Mouse (Mus musculus): ENCODE results near the gene Dazap1. TPM values are rescaled to one million over a fixed set of nuclear protein-coding genes. Genes with fewer than 3 reads are reported as not detected.
A peak's percentile ranks its signal among the peaks of the same experiment; 100 is the strongest.
"Not testable (repeated sequence)": the region's sequence is repeated elsewhere in the genome, so short reads cannot be mapped to it uniquely, and the experiment has no call there.

Gene Dazap1
- polyA plus RNA-seq (2014; fragmentation: Nextera tagmentation; extraction: Ambion mirVana) = 42.5 and 49.3 TPM in 2 replicates

- ATAC-seq (ENCODE audit: low FRiP score, low TSS enrichment) (peak; percentile 77), DNase-seq (peak; percentile 93)
- 1% methylated on average over 49 of the region's 49 CpGs for WGBS
- no peaks in the 10 kb centered on the region for H3K9me3 ChIP-seq (ENCODE audit: control insufficient read depth, low read length)
- H3K4me3 ChIP-seq (replicated peaks; ENCODE audit: low read depth, low read length) = peak within 1 kb of the TSS; percentile 37
- peak within 1 kb of the TSS; percentile 78 for H3K27ac ChIP-seq (replicated peaks; ENCODE audit: low read depth, low read length)
- no peaks in the 10 kb centered on the region for H3K27me3 ChIP-seq (ENCODE audit: control insufficient read depth, insufficient read depth, low read length)
- peaks cover 27% of the 10 kb centered on the region for H3K4me1 ChIP-seq (ENCODE audit: control insufficient read depth, insufficient read depth, low read length)
- H3K9ac ChIP-seq (replicated peaks; ENCODE audit: low read length) = peak within 1 kb of the TSS; percentile 60
- peak within 1 kb of the TSS; percentile 75 for H3K4me2 ChIP-seq (ENCODE audit: low read length)
- H3K36me3 ChIP-seq (ENCODE audit: control insufficient read depth, insufficient read depth, low read length) = peaks cover 29% of the 10 kb centered on the region
These were observed at the start of gene Dazap1, which contains the start of gene Gamt for GRCm38 (mm10) chr10:80260642-80261584. Dazap1 (plus strand) TSS chr10:80261486. Gamt (minus strand) TSS chr10:80261012.

DNA sequence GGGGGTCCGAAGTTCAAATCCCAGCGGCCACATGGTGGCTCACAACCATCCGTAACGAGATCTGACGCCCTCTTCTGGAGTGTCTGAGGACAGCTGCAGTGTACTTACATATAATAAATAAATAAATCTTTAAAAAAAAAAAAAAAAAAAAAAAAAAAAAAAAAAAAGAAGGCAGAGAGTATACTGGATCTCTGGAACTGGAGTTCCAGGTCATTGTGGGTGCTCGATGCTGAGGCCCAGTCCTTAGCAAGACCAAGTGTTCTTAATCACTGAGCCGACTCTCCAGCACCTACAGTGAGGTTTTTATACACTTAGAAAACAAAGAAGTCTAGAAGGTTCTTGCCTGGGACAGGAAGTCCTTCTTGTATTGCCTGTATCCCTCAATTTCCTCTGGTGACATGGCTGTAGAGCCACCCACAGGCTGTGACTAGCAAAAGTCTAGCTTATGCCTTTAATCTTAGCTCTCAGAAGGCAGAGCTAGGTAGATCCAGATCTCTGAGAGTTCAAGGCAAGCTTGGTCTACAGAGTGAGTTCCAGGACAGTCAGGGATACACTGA lies 49.7 kb upstream of the Dazap1 start:
- H3K27me3 ChIP-seq (ENCODE audit: control insufficient read depth, insufficient read depth, low read length); H3K36me3 ChIP-seq (ENCODE audit: control insufficient read depth, insufficient read depth, low read length); ATAC-seq (ENCODE audit: low FRiP score, low TSS enrichment); H3K27ac ChIP-seq (replicated peaks; ENCODE audit: low read depth, low read length); H3K4me3 ChIP-seq (replicated peaks; ENCODE audit: low read depth, low read length); DNase-seq; H3K9ac ChIP-seq (replicated peaks; ENCODE audit: low read length); H3K4me2 ChIP-seq (ENCODE audit: low read length); H3K9me3 ChIP-seq (ENCODE audit: control insufficient read depth, low read length): not testable (repeated sequence)
- WGBS = 74% methylated on average over 7 of the region's 7 CpGs
- H3K4me1 ChIP-seq (ENCODE audit: control insufficient read depth, insufficient read depth, low read length) = peaks cover 33% of the 10 kb centered on the region

DNA sequence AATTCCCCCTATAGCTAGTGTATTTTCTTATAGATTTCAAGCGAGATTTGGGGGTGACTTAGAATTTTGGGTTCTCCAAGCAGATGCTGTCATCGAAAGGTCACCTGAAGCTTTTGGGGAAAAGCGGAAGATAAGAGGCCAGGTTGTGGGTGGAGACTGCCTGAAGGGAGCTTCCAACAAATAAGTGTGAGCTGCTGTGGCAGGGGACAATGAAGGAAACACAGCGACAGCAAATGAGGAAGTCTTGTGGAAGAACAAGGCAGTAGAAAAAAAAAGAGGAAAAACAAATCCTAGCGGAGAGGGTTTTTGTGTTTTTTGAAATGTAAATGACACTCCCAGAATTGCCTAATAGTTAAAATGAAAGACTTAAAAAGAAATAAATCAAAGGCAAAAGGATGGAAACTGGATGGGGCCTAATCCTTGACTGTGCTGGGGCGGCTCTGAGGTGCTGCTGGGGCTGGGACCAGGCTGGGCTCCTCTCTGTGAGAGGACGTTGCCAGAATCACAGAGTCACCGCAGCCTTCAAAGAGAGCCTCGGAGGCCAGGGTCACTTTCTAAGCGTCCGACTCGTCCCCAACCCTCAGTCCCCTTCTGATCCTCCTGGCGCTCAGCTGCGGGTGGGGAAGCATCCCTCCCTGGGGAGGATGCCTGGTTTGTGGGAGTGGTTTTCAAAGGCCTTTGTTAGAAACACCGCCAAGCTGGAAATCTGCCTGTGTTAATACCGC lies 46.1 kb upstream of the Dazap1 start:
- no peaks in the 10 kb centered on the region for H3K27me3 ChIP-seq (ENCODE audit: control insufficient read depth, insufficient read depth, low read length)
- H3K36me3 ChIP-seq (ENCODE audit: control insufficient read depth, insufficient read depth, low read length) = no peaks in the 10 kb centered on the region
- peak; percentile 58 for DNase-seq
- no peak for ATAC-seq (ENCODE audit: low FRiP score, low TSS enrichment)
- WGBS = 8% methylated on average over 16 of the region's 16 CpGs
- H3K4me3 ChIP-seq (replicated peaks; ENCODE audit: low read depth, low read length) = no peak overlapping the region
- peak overlapping the region; percentile 2; the same call in 1 of the 2 replicates for H3K4me2 ChIP-seq (ENCODE audit: low read length)
- H3K9ac ChIP-seq (replicated peaks; ENCODE audit: low read length) = peak overlapping the region; percentile 17; the same call in 1 of the 2 replicates
- H3K9me3 ChIP-seq (ENCODE audit: control insufficient read depth, low read length) = no peaks in the 10 kb centered on the region
- H3K27ac ChIP-seq (replicated peaks; ENCODE audit: low read depth, low read length) = peak overlapping the region; percentile 60
- H3K4me1 ChIP-seq (ENCODE audit: control insufficient read depth, insufficient read depth, low read length) = peaks cover 11% of the 10 kb centered on the region; the same call in 1 of the 2 replicates

DNA sequence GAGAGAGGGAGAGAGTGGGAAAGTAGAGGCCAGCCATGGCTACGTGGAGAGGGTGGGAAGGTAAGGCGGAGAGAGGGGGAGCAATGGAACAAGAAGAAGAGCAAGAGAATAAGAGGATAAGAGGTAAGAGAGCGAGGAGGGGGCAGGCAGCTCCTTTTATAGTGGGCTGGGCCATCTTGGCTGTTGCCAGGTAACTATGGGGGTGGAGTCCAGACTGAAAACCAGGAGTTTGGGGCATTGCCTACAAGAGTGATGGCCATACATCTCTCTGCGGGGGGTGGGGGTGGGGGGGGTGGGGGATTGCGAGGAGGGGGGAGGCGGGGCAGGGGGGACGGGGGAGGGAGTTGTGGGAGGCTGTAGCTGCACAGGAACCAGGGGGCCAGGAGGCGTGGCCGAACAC lies 40.6 kb upstream of the Dazap1 start:
- Histone ChIP-seq H3K4me3 (replicated peaks; ENCODE audit: low read depth, low read length) (no peak overlapping the region), H3K27ac (replicated peaks; ENCODE audit: low read depth, low read length) (no peak overlapping the region), H3K27me3 (ENCODE audit: control insufficient read depth, insufficient read depth, low read length) (no peaks in the 10 kb centered on the region), H3K4me1 (ENCODE audit: control insufficient read depth, insufficient read depth, low read length) (peaks cover under 1% of the 10 kb centered on the region), H3K9me3 (ENCODE audit: control insufficient read depth, low read length) (no peaks in the 10 kb centered on the region), H3K9ac (replicated peaks; ENCODE audit: low read length) (no peak overlapping the region), H3K4me2 (ENCODE audit: low read length) (no peak overlapping the region), H3K36me3 (ENCODE audit: control insufficient read depth, insufficient read depth, low read length) (no peaks in the 10 kb centered on the region)
- DNase-seq (no peak), ATAC-seq (ENCODE audit: low FRiP score, low TSS enrichment) (no peak)
- 25% methylated on average over 8 of the region's 9 CpGs for WGBS

- H3K27me3 ChIP-seq (ENCODE audit: control insufficient read depth, insufficient read depth, low read length); H3K27ac ChIP-seq (replicated peaks; ENCODE audit: low read depth, low read length); ATAC-seq (ENCODE audit: low FRiP score, low TSS enrichment); H3K36me3 ChIP-seq (ENCODE audit: control insufficient read depth, insufficient read depth, low read length); DNase-seq; H3K9me3 ChIP-seq (ENCODE audit: control insufficient read depth, low read length); H3K9ac ChIP-seq (replicated peaks; ENCODE audit: low read length); H3K4me3 ChIP-seq (replicated peaks; ENCODE audit: low read depth, low read length); H3K4me2 ChIP-seq (ENCODE audit: low read length): not testable (repeated sequence)
- WGBS = 92% methylated on average over 2 of the region's 2 CpGs
- H3K4me1 ChIP-seq (ENCODE audit: control insufficient read depth, insufficient read depth, low read length) = peaks cover 18% of the 10 kb centered on the region
These were observed 38.1 kb upstream of the Dazap1 start for GRCm38 (mm10) chr10:80223137-80223536.

- Histone ChIP-seq H3K9me3 (ENCODE audit: control insufficient read depth, low read length) (no peaks in the 10 kb centered on the region), H3K4me2 (ENCODE audit: low read length) (peak overlapping the region; percentile 94), H3K27me3 (ENCODE audit: control insufficient read depth, insufficient read depth, low read length) (no peaks in the 10 kb centered on the region), H3K4me1 (ENCODE audit: control insufficient read depth, insufficient read depth, low read length) (peaks cover 44% of the 10 kb centered on the region), H3K9ac (replicated peaks; ENCODE audit: low read length) (peak overlapping the region; percentile 92; the same call in 1 of the 2 replicates), H3K4me3 (replicated peaks; ENCODE audit: low read depth, low read length) (peak overlapping the region; percentile 74), H3K36me3 (ENCODE audit: control insufficient read depth, insufficient read depth, low read length) (peaks cover 13% of the 10 kb centered on the region), H3K27ac (replicated peaks; ENCODE audit: low read depth, low read length) (peak overlapping the region; percentile 97)
- DNase-seq = no peak
- no peak; the same call in 1 of the 2 replicates for ATAC-seq (ENCODE audit: low FRiP score, low TSS enrichment)
- under 1% methylated on average over 14 of the region's 14 CpGs for WGBS
These were observed 35.2 kb upstream of the Dazap1 start for GRCm38 (mm10) chr10:80226071-80226415.

DNA sequence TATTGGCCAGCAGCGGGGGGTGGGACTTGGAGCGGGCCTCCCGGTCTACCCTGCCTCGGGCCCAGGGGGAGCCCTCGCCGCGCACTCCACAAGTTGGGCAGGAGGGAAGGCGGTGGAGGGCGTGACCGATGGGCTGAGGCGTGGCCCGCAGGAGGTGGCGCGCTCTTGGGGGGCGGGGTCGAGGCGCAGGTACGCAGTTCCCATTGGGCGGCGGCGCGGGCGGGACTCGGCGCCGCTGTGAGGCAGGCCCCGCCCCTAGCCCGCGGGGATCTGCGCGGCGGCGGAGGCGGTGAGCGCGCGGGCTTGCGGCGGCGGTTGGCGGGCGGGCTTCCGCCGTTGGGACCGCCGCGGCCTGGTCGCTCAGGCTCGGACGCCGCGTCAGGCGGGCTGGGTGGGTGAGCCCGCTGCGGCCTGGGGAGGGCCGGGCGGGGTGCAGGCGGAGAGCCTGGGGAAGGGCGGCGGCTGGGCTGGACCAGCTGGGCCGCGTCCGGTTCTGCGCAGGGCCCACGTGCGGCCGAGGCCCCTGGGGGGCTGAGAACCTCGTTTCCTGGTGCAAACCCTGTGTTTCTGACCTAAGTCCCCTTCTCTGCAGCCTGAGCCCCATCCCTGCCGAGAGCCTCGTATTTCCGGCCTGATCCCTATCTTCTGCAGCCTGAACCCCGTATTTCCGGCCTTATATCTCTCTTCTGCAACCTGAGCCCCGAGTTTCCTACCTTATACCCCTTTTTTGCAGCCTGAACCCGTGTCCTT lies 34.7 kb upstream of the Dazap1 start, which contains the start of gene Mum1:
Mum1 (plus strand) TSS at position 19 of the 750 bp plus-strand sequence.
- peaks cover 44% of the 10 kb centered on the region for H3K4me1 ChIP-seq (ENCODE audit: control insufficient read depth, insufficient read depth, low read length)
- H3K9me3 ChIP-seq (ENCODE audit: control insufficient read depth, low read length) = no peaks in the 10 kb centered on the region
- H3K9ac ChIP-seq (replicated peaks; ENCODE audit: low read length) = peak within 1 kb of the TSS; percentile 92
- H3K27ac ChIP-seq (replicated peaks; ENCODE audit: low read depth, low read length) = peak within 1 kb of the TSS; percentile 97
- H3K27me3 ChIP-seq (ENCODE audit: control insufficient read depth, insufficient read depth, low read length) = no peaks in the 10 kb centered on the region
- ATAC-seq (ENCODE audit: low FRiP score, low TSS enrichment) = peak; percentile 95
- peak; percentile 97 for DNase-seq
- peak within 1 kb of the TSS; percentile 94 for H3K4me2 ChIP-seq (ENCODE audit: low read length)
- peaks cover 16% of the 10 kb centered on the region for H3K36me3 ChIP-seq (ENCODE audit: control insufficient read depth, insufficient read depth, low read length)
- under 1% methylated on average over 70 of the region's 75 CpGs for WGBS
- H3K4me3 ChIP-seq (replicated peaks; ENCODE audit: low read depth, low read length) = peak within 1 kb of the TSS; percentile 74

GRCm38 (mm10) chr10:80227166-80227539 lies 34.1 kb upstream of the Dazap1 start:
- H3K9ac ChIP-seq (replicated peaks; ENCODE audit: low read length) = peak overlapping the region; percentile 92
- H3K36me3 ChIP-seq (ENCODE audit: control insufficient read depth, insufficient read depth, low read length) = peaks cover 16% of the 10 kb centered on the region
- DNase-seq (no peak), ATAC-seq (ENCODE audit: low FRiP score, low TSS enrichment) (no peak; the same call in 1 of the 2 replicates)
- 4% methylated on average over 10 of the region's 10 CpGs for WGBS
- peaks cover 47% of the 10 kb centered on the region for H3K4me1 ChIP-seq (ENCODE audit: control insufficient read depth, insufficient read depth, low read length)
- H3K9me3 ChIP-seq (ENCODE audit: control insufficient read depth, low read length) = no peaks in the 10 kb centered on the region
- H3K4me2 ChIP-seq (ENCODE audit: low read length) = peak overlapping the region; percentile 94
- peak overlapping the region; percentile 74 for H3K4me3 ChIP-seq (replicated peaks; ENCODE audit: low read depth, low read length)
- H3K27me3 ChIP-seq (ENCODE audit: control insufficient read depth, insufficient read depth, low read length) = no peaks in the 10 kb centered on the region
- peak overlapping the region; percentile 97 for H3K27ac ChIP-seq (replicated peaks; ENCODE audit: low read depth, low read length)
